Mouse (Mus musculus): Measurements from ENCODE around the gene Apbb1.

DNA sequence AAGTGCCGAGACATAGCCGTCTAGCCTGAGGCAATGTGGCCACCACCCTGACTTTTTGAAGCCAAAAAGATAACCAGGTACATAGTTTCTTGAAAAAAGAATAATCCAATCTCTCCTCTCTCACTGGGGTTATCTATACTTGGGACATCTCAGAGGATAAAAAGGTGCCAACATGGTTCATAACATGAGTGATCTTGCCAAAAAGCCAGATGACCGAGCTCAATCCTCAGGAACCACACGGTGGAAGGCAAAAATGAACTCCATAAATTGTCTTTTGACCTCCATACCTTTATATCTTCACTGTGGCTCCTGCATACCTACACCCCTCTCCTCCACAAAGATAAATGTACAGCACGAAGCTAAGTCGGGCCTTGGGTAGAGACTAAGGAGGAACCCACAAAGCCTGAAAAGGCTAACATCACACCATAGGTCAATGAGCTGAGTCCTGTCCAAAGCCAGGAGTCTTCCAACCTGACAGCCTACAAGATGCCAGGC is 4.0 kb downstream of the Apbb1 start:
- no peak for TF ChIP-seq HCFC1 (IDR thresholded peaks at IDR 0.05; ENCODE audit: borderline replicate concordance, insufficient read depth, low read length)
- no peak for TF ChIP-seq CHD2 (IDR thresholded peaks at IDR 0.05; ENCODE audit: low read depth, low read length)
